24 mouse cellular contexts compared by ENCODE assay signal in genomic region chr5:52221596-52221995, GRCm38 (mm10).
"Had no signal": no experiment of that assay in that cellular context is flagged by ENCODE, and none has a peak within 500 bp of the region (broad histone marks: within the 10 kb centered on the region; RNA-seq: fewer than 3 reads in every experiment).

No protein-coding gene starts in this region.

- H3K36me3 ChIP-seq: heart, embryonic 12.5 days; hindbrain, embryonic 10.5 days; hindbrain, embryonic 12.5 days; hindbrain, embryonic 15.5 days; intestine, embryonic 15.5 days; limb, embryonic 10.5 days; limb, embryonic 12.5 days; liver, embryonic 13.5 days; liver, embryonic 15.5 days had no signal

- H3K27ac ChIP-seq: gastrocnemius, adult 2 months; heart, adult 2 months; hindbrain, embryonic 10.5 days; hindbrain, embryonic 12.5 days; hindbrain, embryonic 15.5 days; intestine, embryonic 15.5 days; layer of hippocampus, adult 2 months; left cerebral cortex, adult 2 months; limb, embryonic 10.5 days; limb, embryonic 12.5 days; liver, embryonic 13.5 days; liver, embryonic 15.5 days had no signal

- H3K4me3 ChIP-seq: gastrocnemius, adult 2 months; heart, adult 2 months; heart, embryonic 12.5 days; hindbrain, embryonic 10.5 days; hindbrain, embryonic 12.5 days; hindbrain, embryonic 15.5 days; intestine, embryonic 15.5 days; layer of hippocampus, adult 2 months; left cerebral cortex, adult 2 months; limb, embryonic 10.5 days; limb, embryonic 12.5 days; liver, embryonic 13.5 days; liver, embryonic 15.5 days had no signal

- H3K4me2 ChIP-seq: heart, embryonic 12.5 days; hindbrain, embryonic 12.5 days; hindbrain, embryonic 15.5 days; intestine, embryonic 15.5 days; limb, embryonic 12.5 days; liver, embryonic 11.5 days; liver, embryonic 13.5 days; liver, embryonic 15.5 days had no signal

- DNase-seq: gastrocnemius, adult 2 months; gastrocnemius, postnatal 10 days; gastrocnemius, postnatal 25 days; heart, adult 2 months; heart, postnatal 10 days; heart, postnatal 4 days; kidney, postnatal 25 days; kidney, postnatal 4 days; liver; liver, embryonic 13.5 days; liver, postnatal 0 days had no signal

- H3K9ac ChIP-seq: heart, embryonic 12.5 days; hindbrain, embryonic 12.5 days; hindbrain, embryonic 15.5 days; intestine, embryonic 15.5 days; limb, embryonic 12.5 days; liver, embryonic 13.5 days; liver, embryonic 15.5 days; liver, postnatal 0 days had no signal

- ATAC-seq: inflammation-experienced regulatory T-cells, adult 6 months; intestine, embryonic 15.5 days; intestine, postnatal 0 days; liver, postnatal 0 days had no signal

- H3K27me3 ChIP-seq: hindbrain, embryonic 12.5 days; hindbrain, embryonic 15.5 days; intestine, embryonic 15.5 days; limb, embryonic 12.5 days; liver, embryonic 13.5 days; liver, embryonic 15.5 days had no signal

- H3K4me1 ChIP-seq: intestine, embryonic 15.5 days; liver, embryonic 13.5 days; liver, embryonic 15.5 days had no signal

- H3K9me3 ChIP-seq: heart, embryonic 12.5 days; hindbrain, embryonic 10.5 days; hindbrain, embryonic 12.5 days; hindbrain, embryonic 15.5 days; intestine, embryonic 15.5 days; limb, embryonic 10.5 days; limb, embryonic 12.5 days; liver, embryonic 13.5 days; liver, embryonic 15.5 days had no signal
